ENCODE assay signal across 10 mouse cellular contexts in the genomic region with DNA sequence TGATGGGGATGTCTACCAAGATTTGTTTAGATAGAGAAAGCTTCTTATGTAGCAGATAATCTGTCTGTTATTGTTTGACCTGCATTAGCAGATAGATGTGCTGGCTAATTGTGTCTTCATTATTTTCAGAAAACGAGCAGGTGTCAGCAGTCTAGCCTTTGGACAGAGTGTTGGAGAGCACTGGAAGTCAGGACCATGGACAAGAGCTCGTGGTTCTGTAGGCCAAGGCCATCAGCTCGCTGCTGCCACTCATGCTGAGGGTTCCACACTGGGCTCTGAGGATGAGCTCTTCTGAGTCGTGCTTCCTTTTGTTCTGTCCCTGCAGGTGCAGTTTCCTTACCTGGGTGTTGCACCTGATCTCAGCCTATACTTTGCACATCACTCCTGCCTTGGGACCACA.
DNase-seq lines count a peak whose midpoint lies in the region; ATAC-seq and TF ChIP-seq lines count a peak whose summit lies in the region.
"Had no signal": no experiment of that assay in that cellular context is flagged by ENCODE, and none has a peak within 500 bp of the region (broad histone marks: within the 10 kb centered on the region; RNA-seq: fewer than 3 reads in every experiment).

No protein-coding gene starts in this region.

- TF ChIP-seq EP300 in heart, postnatal 0 days (IDR thresholded peaks at IDR 0.05; ENCODE audit: low read depth) = no peak

- H3K27me3 ChIP-seq in heart, postnatal 0 days (ENCODE audit: control insufficient read depth, insufficient read depth, low read length) = no peaks in the 10 kb centered on the region
- H3K27me3 ChIP-seq in heart, embryonic 10.5 days (ENCODE audit: insufficient read depth, poor library complexity, severe bottlenecking) = no peaks in the 10 kb centered on the region
- H3K27me3 ChIP-seq: liver, embryonic 13.5 days had no signal

- DNase-seq in heart, postnatal 0 days (ENCODE audit: low spot score) = no peak
- no peak for DNase-seq in heart, embryonic 10.5 days (ENCODE audit: low spot score)
- DNase-seq in 3T3-L1 (ENCODE audit: low read depth, low spot score) = peak; percentile 44
- DNase-seq in B cell, adult 2 months = peak; percentile 25
- DNase-seq in liver = no peak
- no peak for DNase-seq in spleen, postnatal 36 days (ENCODE audit: low spot score in 2 of 2)
- DNase-seq: liver, embryonic 13.5 days; thymus, adult 2 months had no signal

- no peak overlapping the region for H3K4me2 ChIP-seq in heart, postnatal 0 days (ENCODE audit: low read depth, low read length)
- H3K4me2 ChIP-seq: liver, embryonic 13.5 days had no signal

- H3K27ac ChIP-seq in heart, postnatal 0 days (ENCODE audit: low read depth) = no peak overlapping the region
- no peak overlapping the region for H3K27ac ChIP-seq in heart, embryonic 10.5 days
- H3K27ac ChIP-seq: liver, embryonic 13.5 days had no signal

- no peaks in the 10 kb centered on the region for H3K9me3 ChIP-seq in heart, postnatal 0 days (replicated peaks; ENCODE audit: control insufficient read depth, low read length)
- no peaks in the 10 kb centered on the region for H3K9me3 ChIP-seq in heart, embryonic 10.5 days
- H3K9me3 ChIP-seq: liver, embryonic 13.5 days had no signal

- WGBS in heart, postnatal 0 days = 44% methylated on average over 4 of the region's 4 CpGs
- WGBS in heart, embryonic 10.5 days = 58% methylated on average over 4 of the region's 4 CpGs

- H3K4me1 ChIP-seq in heart, postnatal 0 days (ENCODE audit: control insufficient read depth, insufficient read depth) = no peaks in the 10 kb centered on the region
- H3K4me1 ChIP-seq in heart, embryonic 10.5 days = no peaks in the 10 kb centered on the region
- H3K4me1 ChIP-seq: liver, embryonic 13.5 days had no signal

- no peak for TF ChIP-seq CTCF in heart, postnatal 0 days (IDR thresholded peaks at IDR 0.05; ENCODE audit: low read depth)

- no peak overlapping the region for H3K9ac ChIP-seq in heart, postnatal 0 days (replicated peaks; ENCODE audit: low read depth, low read length)
- H3K9ac ChIP-seq: liver, embryonic 13.5 days had no signal

- no peak overlapping the region for H3K4me3 ChIP-seq in heart, postnatal 0 days (ENCODE audit: low read depth, low read length)
- H3K4me3 ChIP-seq in heart, embryonic 10.5 days = no peak overlapping the region
- H3K4me3 ChIP-seq: liver, embryonic 13.5 days had no signal

- H3K36me3 ChIP-seq in heart, postnatal 0 days (replicated peaks; ENCODE audit: control insufficient read depth, insufficient read depth, low read length) = peaks cover 49% of the 10 kb centered on the region
- peaks cover 51% of the 10 kb centered on the region for H3K36me3 ChIP-seq in heart, embryonic 10.5 days

- 0 out of 2 replicates have a peak, but pooled peaks have one; percentile 20 for ATAC-seq in heart, postnatal 0 days (ENCODE audit: insufficient read depth, low read depth)
- ATAC-seq in common myeloid progenitor, adult 5-6 weeks (replicated peaks; ENCODE audit: low read depth, poor library complexity, severe bottlenecking) = peak; percentile 52; the same call in 1 of the 2 replicates
- ATAC-seq: hindbrain, embryonic 16.5 days had no signal

Comparison
In these comparisons a context has a peak if more than half of its experiments do, and no peak if none do; other contexts are left out.
1. DNase-seq: peak in 3T3-L1 (single experiment) and B cell, adult 2 months (2 of 2); none in heart, postnatal 0 days (single experiment), heart, embryonic 10.5 days (single experiment), liver (single experiment) and spleen, postnatal 36 days (0 of 2).